Mouse (Mus musculus) cerebellum, adult 2 months (tissue): ENCODE measurements around the gene Fam234b.

ENCODE experiments used
- CTCF ChIP-seq: fragments of 200-500 bp; IDR thresholded peaks from 2 replicates; pipeline ENCODE4 v1.5.1; 2011; ENCODE audit warnings: low read depth, mild to moderate bottlenecking, control low read depth, low read length, moderate library complexity, borderline replicate concordance; ENCODE audit not compliant: insufficient read depth
- POLR2A ChIP-seq: fragments of 200-500 bp; IDR thresholded peaks from 2 replicates; pipeline ENCODE4 v1.6.1; 2011; ENCODE audit warnings: low read length, control low read depth, borderline replicate concordance; ENCODE audit not compliant: insufficient read depth

GRCm38 (mm10) chr6:135153719-135154118 lies 44.1 kb upstream of the Fam234b start:
- no peak for TF ChIP-seq POLR2A
- TF ChIP-seq CTCF = no peak
